In genomic region chr3:137900149-137900548, GRCm38 (mm10) we compare ENCODE assay signal across 14 mouse cellular contexts. TPM values are rescaled to one million over a fixed set of nuclear protein-coding genes. Genes with fewer than 3 reads are reported as not detected.
DNase-seq lines count a peak whose midpoint lies in the region; ATAC-seq and TF ChIP-seq lines count a peak whose summit lies in the region.
"Had no signal": no experiment of that assay in that cellular context is flagged by ENCODE, and none has a peak within 500 bp of the region (broad histone marks: within the 10 kb centered on the region; RNA-seq: fewer than 3 reads in every experiment).

No protein-coding gene starts in this region.

- 62% methylated on average over 10 of the region's 10 CpGs for WGBS in forebrain, embryonic 13.5 days
- 91% methylated on average over 10 of the region's 10 CpGs for WGBS in forebrain, embryonic 11.5 days
- 58% methylated on average over 10 of the region's 10 CpGs for WGBS in lung, adult 2 months
- WGBS in lung, embryonic 16.5 days: 67% methylated on average over 10 of the region's 10 CpGs

- ATAC-seq in forebrain, embryonic 13.5 days: peak; percentile 43
- no peak for ATAC-seq in forebrain, embryonic 11.5 days (replicated peaks; ENCODE audit: low FRiP score)
- peak; percentile 71; the same call in 1 of the 2 replicates for ATAC-seq in lung, embryonic 16.5 days (ENCODE audit: low read depth)

- no peaks in the 10 kb centered on the region for H3K27me3 ChIP-seq in forebrain, embryonic 13.5 days
- H3K27me3 ChIP-seq in forebrain, embryonic 11.5 days (ENCODE audit: control insufficient read depth, insufficient read depth, low read length): no peaks in the 10 kb centered on the region
- H3K27me3 ChIP-seq in lung, embryonic 16.5 days (ENCODE audit: control insufficient read depth, insufficient read depth, low read depth, low read length): no peaks in the 10 kb centered on the region
- H3K27me3 ChIP-seq: limb, embryonic 12.5 days had no signal

- no peak overlapping the region for H3K4me3 ChIP-seq in forebrain, embryonic 13.5 days
- H3K4me3 ChIP-seq in forebrain, embryonic 11.5 days (ENCODE audit: low read depth, low read length): no peak overlapping the region
- H3K4me3 ChIP-seq in lung, adult 2 months (replicated peaks; ENCODE audit: extremely low read depth, low read depth, low read length): no peak overlapping the region
- H3K4me3 ChIP-seq in lung, embryonic 16.5 days (ENCODE audit: low read length): no peak overlapping the region
- H3K4me3 ChIP-seq: heart, embryonic 10.5 days; hindbrain, embryonic 10.5 days; limb, embryonic 12.5 days had no signal

- DNase-seq in forebrain, embryonic 11.5 days (ENCODE audit: low spot score): no peak
- DNase-seq in lung, adult 18-20 months: peak; percentile 30 to 39
- no peak for DNase-seq in lung, adult 2 months
- DNase-seq in adrenal gland, postnatal 25 days: peak; percentile 57
- no peak for DNase-seq in frontal cortex, adult 2 months (ENCODE audit: extremely low spot score in 1 of 2, low spot score in 1 of 2)
- DNase-seq in thymus, postnatal 25 days: no peak
- DNase-seq: cerebellum, adult 8-10 months; retina, postnatal 1 day had no signal

- H3K4me2 ChIP-seq in forebrain, embryonic 13.5 days: no peak overlapping the region
- no peak overlapping the region for H3K4me2 ChIP-seq in forebrain, embryonic 11.5 days (ENCODE audit: low read depth, low read length, severe bottlenecking)
- no peak overlapping the region for H3K4me2 ChIP-seq in lung, embryonic 16.5 days (ENCODE audit: low read depth, low read length)
- H3K4me2 ChIP-seq: limb, embryonic 12.5 days had no signal

- H3K9ac ChIP-seq in forebrain, embryonic 13.5 days: no peak overlapping the region
- H3K9ac ChIP-seq in forebrain, embryonic 11.5 days (ENCODE audit: low read length): no peak overlapping the region
- no peak overlapping the region for H3K9ac ChIP-seq in lung, embryonic 16.5 days (ENCODE audit: low read length)
- H3K9ac ChIP-seq: limb, embryonic 12.5 days had no signal

- H3K4me1 ChIP-seq in forebrain, embryonic 13.5 days: peaks cover 12% of the 10 kb centered on the region
- H3K4me1 ChIP-seq in forebrain, embryonic 11.5 days (replicated peaks; ENCODE audit: control insufficient read depth, insufficient read depth, low read length): no peaks in the 10 kb centered on the region
- H3K4me1 ChIP-seq in lung, adult 2 months (ENCODE audit: control insufficient read depth, insufficient read depth, low read length): no peaks in the 10 kb centered on the region
- H3K4me1 ChIP-seq in lung, embryonic 16.5 days (replicated peaks; ENCODE audit: control insufficient read depth, insufficient read depth, low read length): peaks cover 4% of the 10 kb centered on the region; the same call in 1 of the 2 replicates
- H3K4me1 ChIP-seq: heart, embryonic 10.5 days; hindbrain, embryonic 10.5 days; limb, embryonic 12.5 days had no signal

- peaks cover 33% of the 10 kb centered on the region for H3K36me3 ChIP-seq in forebrain, embryonic 13.5 days (ENCODE audit: poor library complexity, severe bottlenecking)
- H3K36me3 ChIP-seq in forebrain, embryonic 11.5 days (ENCODE audit: control insufficient read depth, insufficient read depth, low read length): no peaks in the 10 kb centered on the region
- H3K36me3 ChIP-seq in lung, embryonic 16.5 days (ENCODE audit: control insufficient read depth, insufficient read depth, low read length): peaks cover 11% of the 10 kb centered on the region

- no peak for TF ChIP-seq CTCF in lung, adult 2 months (IDR thresholded peaks at IDR 0.05; ENCODE audit: insufficient read depth, low read length)

- H3K9me3 ChIP-seq in forebrain, embryonic 13.5 days (replicated peaks): 0 out of 2 replicates have a peak, but pooled peaks cover 2% of the 10 kb centered on the region
- no peaks in the 10 kb centered on the region for H3K9me3 ChIP-seq in forebrain, embryonic 11.5 days (ENCODE audit: control insufficient read depth, low read length)
- H3K9me3 ChIP-seq in lung, embryonic 16.5 days (ENCODE audit: control insufficient read depth, low read length): peaks cover 2% of the 10 kb centered on the region; the same call in 1 of the 2 replicates
- H3K9me3 ChIP-seq: heart, embryonic 10.5 days had no signal

- no peak overlapping the region for H3K27ac ChIP-seq in forebrain, embryonic 13.5 days
- no peak overlapping the region for H3K27ac ChIP-seq in forebrain, embryonic 11.5 days (ENCODE audit: low read depth, low read length)
- no peak overlapping the region for H3K27ac ChIP-seq in lung, embryonic 16.5 days (ENCODE audit: low read length)
- H3K27ac ChIP-seq: heart, embryonic 10.5 days; hindbrain, embryonic 10.5 days; kidney, postnatal 0 days; limb, embryonic 12.5 days had no signal

- no peak for TF ChIP-seq POLR2A in lung, adult 2 months (IDR thresholded peaks at IDR 0.05; ENCODE audit: borderline replicate concordance, extremely low read depth, low read depth, low read length)

RNA-seq across cellular contexts. Expression of gene Lamtor3, which starts 18.2 kb away (rescaled TPM):
- 126 and 129 TPM in 2 replicates for polyA plus RNA-seq in forebrain, embryonic 13.5 days (2015; fragmentation: Nextera tagmentation; extraction: Ambion mirVana)
- 102 and 107 TPM in 2 replicates for polyA plus RNA-seq in forebrain, embryonic 11.5 days (2014; fragmentation: Nextera tagmentation; extraction: Ambion mirVana)
- polyA plus RNA-seq in lung, adult 2 months (2012; rRNA removed): 19.6 and 31.7 TPM in 2 replicates
- total RNA-seq in adrenal gland, postnatal 25 days (2021): 65.6 and 71.3 TPM in 2 replicates
- polyA plus RNA-seq in lung, embryonic 16.5 days (2015; fragmentation: Nextera tagmentation; extraction: Ambion mirVana): 108 and 112 TPM in 2 replicates
- polyA plus RNA-seq in frontal cortex, adult 2 months (2012; rRNA removed): 95.0 and 98.0 TPM in 2 replicates

RNA-seq across cellular contexts. Expression of gene Dnajb14, which starts 32.7 kb away (rescaled TPM):
- polyA plus RNA-seq in forebrain, embryonic 13.5 days (2015; fragmentation: Nextera tagmentation; extraction: Ambion mirVana): 6.3 and 7.3 TPM in 2 replicates
- polyA plus RNA-seq in forebrain, embryonic 11.5 days (2014; fragmentation: Nextera tagmentation; extraction: Ambion mirVana): 10.7 and 11.2 TPM in 2 replicates
- 3.7 and 6.1 TPM in 2 replicates for polyA plus RNA-seq in lung, adult 2 months (2012; rRNA removed)
- 18.0 and 22.4 TPM in 2 replicates for total RNA-seq in adrenal gland, postnatal 25 days (2021)
- polyA plus RNA-seq in lung, embryonic 16.5 days (2015; fragmentation: Nextera tagmentation; extraction: Ambion mirVana): 7.4 and 9.2 TPM in 2 replicates
- 20.8 and 22.6 TPM in 2 replicates for polyA plus RNA-seq in frontal cortex, adult 2 months (2012; rRNA removed)

RNA-seq across cellular contexts. Expression of gene H2afz, which starts 35.9 kb away (rescaled TPM):
- 2,450 and 2,763 TPM in 2 replicates for polyA plus RNA-seq in forebrain, embryonic 13.5 days (2015; fragmentation: Nextera tagmentation; extraction: Ambion mirVana)
- polyA plus RNA-seq in forebrain, embryonic 11.5 days (2014; fragmentation: Nextera tagmentation; extraction: Ambion mirVana): 3,092 and 3,427 TPM in 2 replicates
- 400 and 437 TPM in 2 replicates for polyA plus RNA-seq in lung, adult 2 months (2012; rRNA removed)
- total RNA-seq in adrenal gland, postnatal 25 days (2021): 170 and 200 TPM in 2 replicates
- 1,843 and 2,003 TPM in 2 replicates for polyA plus RNA-seq in lung, embryonic 16.5 days (2015; fragmentation: Nextera tagmentation; extraction: Ambion mirVana)
- 304 and 368 TPM in 2 replicates for polyA plus RNA-seq in frontal cortex, adult 2 months (2012; rRNA removed)

Comparison
In these comparisons a context has a peak if more than half of its experiments do, and no peak if none do; other contexts are left out.
1. DNase-seq: peak in lung, adult 18-20 months (2 of 2) and adrenal gland, postnatal 25 days (single experiment); none in forebrain, embryonic 11.5 days (single experiment), lung, adult 2 months (single experiment), frontal cortex, adult 2 months (0 of 2) and thymus, postnatal 25 days (single experiment).